Mouse (Mus musculus) megakaryocyte, embryonic 14.5 days (primary cell): ENCODE results near the gene Cox17.

Experiments used
- FLI1 ChIP-seq: IDR thresholded peaks from 2 replicates; pipeline ENCODE4 v1.6.1; 2012; ENCODE audit warnings: low read length, inconsistent platforms, mixed read lengths
- GATA1 ChIP-seq: IDR thresholded peaks from 3 replicates; pipeline ENCODE4 v1.6.1; 2012; ENCODE audit warnings: mixed read lengths, low read length, inconsistent platforms, borderline replicate concordance

- TF ChIP-seq FLI1 (no peak), GATA1 (no peak)
Measured at GRCm38 (mm10) chr16:38369431-38369830, 22.6 kb downstream of the Cox17 start.
